Mouse (Mus musculus) neural tube, embryonic 11.5 days (tissue): ENCODE results near the gene Tmem199. TPM values are rescaled to one million over a fixed set of nuclear protein-coding genes. Genes with fewer than 3 reads are reported as not detected.
"Not testable (repeated sequence)": the region's sequence is repeated elsewhere in the genome, so short reads cannot be mapped to it uniquely, and the experiment has no call there.

ENCODE experiments used
- ATAC-seq: fragments of 200-750 bp; cut with Nextera tagmentation; 2 replicates; pipeline ENCODE4 v1.8.0; 2017; ENCODE audit warnings: moderate number of reproducible peaks, mild to moderate bottlenecking, moderate TSS enrichment, moderate library complexity; ENCODE audit not compliant: insufficient read depth, low FRiP score, low TSS enrichment
- DNase-seq: peaks from one replicate; pipeline ENCODE4 v3.0.0-alpha.2; 2015; ENCODE audit warnings: low spot score
- H3K27ac ChIP-seq: fragments of 300-500 bp; sonication (generic); 2 replicates; pipeline ENCODE4 v1.5.1; 2014; ENCODE audit warnings: low read depth, mild to moderate bottlenecking, low read length
- H3K27me3 ChIP-seq: fragments of 300-500 bp; sonication (generic); 2 replicates; pipeline ENCODE4 v1.6.1; 2014; ENCODE audit warnings: mild to moderate bottlenecking, low read length, mixed read lengths; ENCODE audit not compliant: control insufficient read depth, insufficient read depth
- H3K36me3 ChIP-seq: fragments of 300-500 bp; sonication (generic); 2 replicates; pipeline ENCODE4 v1.6.1; 2014; ENCODE audit warnings: mild to moderate bottlenecking, low read length, moderate library complexity, mixed read lengths; ENCODE audit not compliant: control insufficient read depth, insufficient read depth
- H3K4me1 ChIP-seq: fragments of 300-500 bp; sonication (generic); 2 replicates; pipeline ENCODE4 v1.6.1; 2014; ENCODE audit warnings: low read length, mixed read lengths; ENCODE audit not compliant: control insufficient read depth, insufficient read depth
- H3K4me2 ChIP-seq: fragments of 300-500 bp; sonication (generic); 2 replicates; pipeline ENCODE4 v1.6.1; 2014; ENCODE audit warnings: low read depth, mild to moderate bottlenecking, moderate library complexity
- H3K4me3 ChIP-seq: fragments of 300-500 bp; sonication (generic); 2 replicates; pipeline ENCODE4 v1.5.1; 2014; ENCODE audit warnings: low read depth, low read length
- H3K9ac ChIP-seq: fragments of 300-500 bp; sonication (generic); 2 replicates; pipeline ENCODE4 v1.6.1; 2014; ENCODE audit warnings: mild to moderate bottlenecking, low read length
- H3K9me3 ChIP-seq: fragments of 300-500 bp; sonication (generic); 2 replicates; pipeline ENCODE4 v1.6.1; 2016; ENCODE audit warnings: low read length; ENCODE audit not compliant: control insufficient read depth
- WGBS: fragments of 180-500 bp; shearing (Covaris S2); extraction: QIAGEN DNeasy Blood & Tissue Kit; methylation state at CpG from one replicate; pipeline ENCODE4 v1.1.7; 2014; 5-methylcytosine and 5-hydroxymethylcytosine counted together
- polyA plus RNA-seq: library from polyadenylated mRNA; unstranded; fragments of >200 nt; fragmentation: Nextera tagmentation; extraction: Ambion mirVana; gene quantifications from 2 replicates; pipeline ENCODE4 v1.2.1, GENCODE M21; 2014

Gene Tmem199
- polyA plus RNA-seq, 1 experiment from 2014 or later: 87.3 TPM

DNA sequence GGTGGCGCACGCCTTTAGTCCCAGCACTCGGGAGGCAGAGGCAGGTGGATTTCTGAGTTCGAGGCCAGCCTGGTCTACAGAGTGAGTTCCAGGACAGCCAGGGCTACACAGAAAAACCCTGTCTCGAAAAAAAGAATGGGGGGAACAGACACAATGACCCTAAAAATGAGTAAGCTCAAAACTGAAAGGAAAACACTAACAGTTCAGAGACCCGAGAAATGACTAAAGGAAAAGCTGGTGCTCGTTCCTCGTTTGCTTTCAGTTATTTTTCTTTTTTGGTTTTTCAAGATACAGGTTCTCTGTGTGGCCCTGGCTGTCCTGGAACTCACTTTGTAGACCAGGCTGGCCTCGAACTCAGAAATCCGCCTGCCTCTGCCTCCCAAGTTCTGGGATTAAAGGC, 19.5 kb upstream of the Tmem199 start:
- not testable (repeated sequence) for H3K27me3 ChIP-seq, H3K9ac ChIP-seq, ATAC-seq, DNase-seq, H3K9me3 ChIP-seq, H3K4me1 ChIP-seq, H3K36me3 ChIP-seq, H3K27ac ChIP-seq, H3K4me2 ChIP-seq, H3K4me3 ChIP-seq
- 92% methylated on average over 10 of the region's 10 CpGs for WGBS

DNA sequence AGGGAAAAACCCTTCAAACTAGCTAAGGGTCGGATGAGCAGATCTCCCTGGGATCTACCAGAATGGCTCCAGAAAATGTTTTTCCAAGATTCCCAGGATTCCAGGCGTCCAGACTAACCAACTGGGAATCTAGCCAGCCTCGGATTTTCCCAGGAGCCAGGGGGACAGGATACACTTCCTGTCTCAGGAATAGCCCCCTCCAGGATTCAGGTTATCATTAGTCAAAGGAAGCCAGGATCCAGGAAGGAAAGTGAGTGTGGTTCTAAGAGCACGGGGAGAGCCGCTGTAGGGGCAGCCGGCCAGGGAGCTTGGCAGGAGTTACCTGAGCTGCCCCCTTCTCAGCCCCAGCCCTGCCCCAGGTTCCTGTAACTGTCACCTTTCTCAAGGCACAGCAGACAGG, 19.1 kb upstream of the Tmem199 start:
- WGBS: 80% methylated on average over 6 of the region's 6 CpGs

DNA sequence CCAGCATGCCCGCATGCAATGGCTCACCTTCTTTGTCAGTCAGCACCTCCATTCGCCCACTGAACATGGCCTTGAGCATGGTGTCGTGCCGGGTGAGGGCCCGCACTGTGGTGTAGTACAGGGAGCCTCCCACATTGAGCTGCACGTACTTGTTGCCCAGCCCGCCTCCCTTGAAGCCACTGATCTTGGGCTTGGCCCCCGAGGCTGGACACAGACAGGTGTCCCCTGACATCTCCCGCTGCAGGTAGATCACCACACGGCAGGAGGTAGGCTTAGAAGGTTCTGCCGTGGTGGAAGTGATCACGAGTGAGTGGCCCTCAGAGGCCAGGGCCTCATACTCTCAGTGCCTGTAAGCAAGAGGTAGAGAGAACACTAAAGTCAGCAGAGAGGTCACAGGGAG, 18.0 kb upstream of the Tmem199 start:
- Histone ChIP-seq H3K4me2 (no peak overlapping the region), H3K4me3 (no peak overlapping the region), H3K9ac (no peak overlapping the region), H3K36me3 (peaks cover 12% of the 10 kb centered on the region), H3K9me3 (no peaks in the 10 kb centered on the region), H3K4me1 (peaks cover 5% of the 10 kb centered on the region), H3K27ac (no peak overlapping the region), H3K27me3 (no peaks in the 10 kb centered on the region)
- ATAC-seq (no peak), DNase-seq (no peak)
- 88% methylated on average over 12 of the region's 12 CpGs for WGBS

More for the DNA sequence above, 19.1 kb upstream of the Tmem199 start:
- Histone ChIP-seq H3K4me1 (peaks cover 8% of the 10 kb centered on the region), H3K36me3 (peaks cover 12% of the 10 kb centered on the region), H3K27me3 (no peaks in the 10 kb centered on the region), H3K9ac (no peak overlapping the region), H3K27ac (no peak overlapping the region), H3K4me2 (no peak overlapping the region), H3K4me3 (no peak overlapping the region), H3K9me3 (no peaks in the 10 kb centered on the region)
- DNase-seq (no peak), ATAC-seq (no peak)

DNA sequence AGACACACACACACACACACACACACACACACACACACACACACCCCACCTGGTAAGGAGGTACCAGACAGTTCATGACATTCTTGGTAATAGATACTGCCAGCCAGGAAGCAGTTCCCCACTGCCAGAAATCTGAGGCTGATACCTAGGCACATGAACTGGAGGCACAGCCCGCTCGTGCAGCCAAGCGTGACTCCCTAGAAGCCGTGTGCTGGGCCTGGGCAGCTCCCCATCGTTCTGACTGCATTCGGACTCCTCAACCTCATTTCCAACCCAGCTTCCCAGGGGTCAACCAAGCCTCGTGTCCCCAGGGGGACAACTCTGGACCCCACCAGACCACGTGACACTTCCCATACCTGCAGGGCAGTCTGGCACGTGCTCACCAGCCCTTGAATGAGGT, 16.7 kb upstream of the Tmem199 start:
- DNase-seq (no peak), ATAC-seq (no peak)
- 90% methylated on average over 9 of the region's 9 CpGs for WGBS
- Histone ChIP-seq H3K4me1 (no peaks in the 10 kb centered on the region), H3K4me2 (no peak overlapping the region), H3K27ac (no peak overlapping the region), H3K36me3 (peaks cover 12% of the 10 kb centered on the region), H3K9me3 (no peaks in the 10 kb centered on the region), H3K27me3 (no peaks in the 10 kb centered on the region), H3K9ac (no peak overlapping the region), H3K4me3 (no peak overlapping the region)

DNA sequence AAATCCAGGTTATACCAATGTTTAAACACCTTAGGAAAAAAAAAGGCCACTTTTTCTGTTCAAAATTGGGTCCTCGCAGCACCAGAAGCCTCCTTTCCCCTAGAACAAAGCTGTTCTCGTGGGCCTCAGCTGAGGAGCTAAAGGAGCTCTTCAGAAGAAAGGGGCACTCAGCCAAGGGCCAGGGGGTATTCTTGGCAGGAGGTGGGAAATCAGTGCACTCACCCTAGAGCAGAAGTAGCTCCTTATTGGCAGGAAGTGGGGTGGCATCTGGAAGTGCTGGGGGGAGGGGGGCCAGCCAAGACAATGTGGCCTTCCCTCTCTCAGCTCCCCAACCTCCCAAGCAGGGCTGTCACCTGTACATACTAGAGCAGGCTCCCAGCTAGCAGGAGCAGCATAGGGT, 12.9 kb upstream of the Tmem199 start:
- peaks cover 26% of the 10 kb centered on the region for H3K36me3 ChIP-seq
- H3K4me2 ChIP-seq: no peak overlapping the region
- H3K4me3 ChIP-seq: no peak overlapping the region
- ATAC-seq (no peak), DNase-seq (no peak)
- WGBS: 84% methylated on average over 2 of the region's 2 CpGs
- no peak overlapping the region for H3K27ac ChIP-seq
- H3K9me3 ChIP-seq: no peaks in the 10 kb centered on the region
- no peaks in the 10 kb centered on the region for H3K4me1 ChIP-seq
- no peaks in the 10 kb centered on the region for H3K27me3 ChIP-seq
- H3K9ac ChIP-seq: no peak overlapping the region

DNA sequence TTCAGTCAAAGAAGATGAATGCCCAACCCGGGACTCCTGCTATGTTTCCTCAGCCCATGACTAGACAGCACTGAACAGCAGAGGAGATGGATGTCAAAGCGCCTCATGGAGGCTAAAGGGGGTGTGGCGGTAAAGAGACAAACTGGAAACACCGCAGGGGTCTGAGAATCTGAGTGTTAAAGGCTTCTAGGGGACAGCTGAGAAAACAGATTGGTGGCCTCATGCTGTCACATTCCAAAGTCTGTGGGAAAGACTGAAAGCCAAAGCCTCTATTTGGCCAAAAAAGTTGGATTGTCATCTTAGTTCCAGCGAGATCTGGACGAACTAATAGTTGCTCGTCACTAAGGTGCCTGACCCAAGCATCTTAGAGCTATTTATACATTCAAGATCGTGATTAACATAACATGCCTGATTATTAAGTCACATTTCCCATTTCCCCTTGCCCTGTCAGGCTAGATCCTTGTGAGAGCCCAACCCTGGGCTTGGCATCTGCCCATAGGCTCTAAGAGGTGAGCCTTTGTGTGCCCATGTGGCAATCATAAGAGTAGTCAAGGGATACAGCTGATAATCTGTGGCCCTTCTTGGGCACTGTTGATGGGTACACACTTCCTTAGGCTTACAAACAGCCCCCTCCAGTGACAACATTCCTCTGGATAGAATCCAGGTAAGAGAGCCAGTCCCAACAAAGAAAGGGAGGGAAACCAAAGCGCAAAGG, 11.4 kb upstream of the Tmem199 start:
- ATAC-seq: no peak
- 64% methylated on average over 9 of the region's 9 CpGs for WGBS
- peaks cover 30% of the 10 kb centered on the region for H3K36me3 ChIP-seq

DNA sequence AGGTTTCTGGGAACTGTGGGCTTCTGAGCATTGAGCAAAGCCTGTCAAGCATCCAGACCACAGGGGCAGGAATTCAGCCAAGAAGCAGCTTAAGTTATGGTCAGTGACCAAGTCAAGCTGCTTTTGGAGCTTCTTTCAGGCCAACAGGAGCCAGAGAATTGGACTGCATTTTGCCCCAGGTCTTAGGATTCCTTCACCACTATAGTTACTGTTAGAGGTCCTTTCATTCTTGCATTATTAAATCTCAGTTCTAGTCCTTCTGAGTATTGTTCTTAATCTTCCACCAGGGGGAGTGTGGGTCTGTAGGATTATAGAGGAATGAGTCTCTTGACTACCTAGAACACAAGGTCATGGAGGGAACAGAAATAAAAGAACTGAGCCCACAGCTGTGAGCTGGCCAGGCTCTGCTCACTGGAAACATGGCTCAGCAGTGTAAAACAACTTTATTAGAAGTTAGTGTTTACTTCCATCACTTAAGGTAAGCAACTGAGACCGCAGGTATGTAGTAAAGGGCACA, 10.6 kb upstream of the Tmem199 start:
- no peaks in the 10 kb centered on the region for H3K4me1 ChIP-seq

More for the DNA sequence above, 11.4 kb upstream of the Tmem199 start:
- H3K27ac ChIP-seq: no peak overlapping the region
- no peaks in the 10 kb centered on the region for H3K27me3 ChIP-seq
- peak; percentile 34 for DNase-seq
- no peaks in the 10 kb centered on the region for H3K9me3 ChIP-seq
- no peaks in the 10 kb centered on the region for H3K4me1 ChIP-seq
- H3K4me2 ChIP-seq: no peak overlapping the region
- H3K4me3 ChIP-seq: no peak overlapping the region
- no peak overlapping the region for H3K9ac ChIP-seq

DNA sequence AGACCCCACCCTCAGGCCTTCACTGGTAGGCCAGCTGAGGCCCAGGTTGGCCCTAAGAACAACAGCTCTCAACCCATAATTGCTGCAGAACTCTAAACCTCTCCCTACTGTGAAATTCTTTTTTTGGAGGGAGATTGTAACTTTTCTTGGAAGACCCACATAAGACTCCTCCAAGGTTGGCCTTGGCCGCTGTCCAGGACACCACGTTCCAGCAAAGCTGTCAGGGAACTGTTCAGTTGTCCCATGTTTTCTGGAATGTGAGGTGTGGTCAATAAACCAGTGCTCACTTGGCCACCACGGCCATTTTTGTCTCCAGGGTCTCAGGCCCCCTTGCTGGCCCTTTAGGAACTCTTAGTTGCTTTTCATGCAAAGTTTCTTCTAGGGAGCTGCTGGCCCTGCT, 9.9 kb upstream of the Tmem199 start:
- Histone ChIP-seq H3K9me3 (no peaks in the 10 kb centered on the region), H3K27ac (no peak overlapping the region), H3K4me2 (no peak overlapping the region), H3K4me3 (no peak overlapping the region), H3K36me3 (peaks cover 21% of the 10 kb centered on the region), H3K9ac (no peak overlapping the region), H3K27me3 (no peaks in the 10 kb centered on the region), H3K4me1 (no peaks in the 10 kb centered on the region)
- no peak for DNase-seq
- no peak for ATAC-seq
- whole genome bisulfite sequencing: 92% methylated on average over 3 of the region's 3 CpGs

More for the DNA sequence above, 10.6 kb upstream of the Tmem199 start:
- WGBS: 96% methylated on average over 1 of the region's 1 CpGs
- no peak overlapping the region for H3K9ac ChIP-seq
- H3K4me2 ChIP-seq: no peak overlapping the region
- no peak overlapping the region for H3K27ac ChIP-seq
- no peaks in the 10 kb centered on the region for H3K27me3 ChIP-seq
- H3K9me3 ChIP-seq: no peaks in the 10 kb centered on the region
- no peak overlapping the region for H3K4me3 ChIP-seq
- no peak for DNase-seq
- peaks cover 23% of the 10 kb centered on the region for H3K36me3 ChIP-seq
- ATAC-seq: no peak

DNA sequence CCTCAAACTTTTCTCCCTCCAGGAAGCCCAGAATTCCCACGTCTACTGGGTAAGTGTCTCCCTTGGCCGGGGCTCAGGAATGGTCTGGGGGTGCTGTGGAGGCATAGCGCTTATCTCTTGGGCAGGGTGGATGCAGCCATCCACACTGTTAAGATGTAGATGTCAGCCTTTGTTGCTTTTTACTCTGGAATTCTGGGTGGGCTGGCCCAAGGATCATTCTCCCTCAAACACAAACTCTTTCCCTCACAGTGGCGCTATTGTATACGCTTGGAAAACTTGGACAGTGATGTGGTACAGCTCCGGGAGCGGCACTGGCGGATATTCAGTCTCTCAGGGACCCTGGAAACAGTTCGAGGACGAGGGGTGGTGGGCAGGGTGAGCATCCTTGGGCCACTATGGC, 7.0 kb upstream of the Tmem199 start:
- H3K36me3 ChIP-seq: peaks cover 33% of the 10 kb centered on the region
- H3K4me3 ChIP-seq: no peak overlapping the region
- H3K4me1 ChIP-seq: no peaks in the 10 kb centered on the region
- no peak for DNase-seq
- H3K27ac ChIP-seq: no peak overlapping the region
- no peaks in the 10 kb centered on the region for H3K9me3 ChIP-seq
- ATAC-seq: no peak
- no peak overlapping the region for H3K4me2 ChIP-seq
- H3K27me3 ChIP-seq: no peaks in the 10 kb centered on the region
- H3K9ac ChIP-seq: no peak overlapping the region
- 94% methylated on average over 10 of the region's 10 CpGs for WGBS
